Mouse (Mus musculus) kidney, postnatal 25 days (tissue): ENCODE results near the gene Extl1.
A peak's percentile ranks its signal among the peaks of the same experiment; 100 is the strongest.

Experiments used
- DNase-seq, 2 experiments: peaks; one replicate each; pipeline ENCODE4 v3.0.0; 2021; ENCODE audit warnings: mixed read lengths in 2 of 2

The Extl1 gene

GRCm38 (mm10) chr4:134388397-134388796, 4.7 kb upstream of the Extl1 start:
- DNase-seq = peak; percentile 77 to 89

GRCm38 (mm10) chr4:134387268-134387667, 3.6 kb upstream of the Extl1 start:
- peak; percentile 48 to 49 for DNase-seq

GRCm38 (mm10) chr4:134379510-134379909, 4.1 kb downstream of the Extl1 start:
- DNase-seq = no peak

GRCm38 (mm10) chr4:134378089-134378615, 5.5 kb downstream of the Extl1 start:
- no peak for DNase-seq

- no peak for DNase-seq
Measured at GRCm38 (mm10) chr4:134374306-134374705, 9.3 kb downstream of the Extl1 start.

GRCm38 (mm10) chr4:134373295-134373694, 10.4 kb downstream of the Extl1 start:
- DNase-seq = no peak

GRCm38 (mm10) chr4:134372294-134372747, 11.3 kb downstream of the Extl1 start:
- DNase-seq = peak; percentile 88 to 95

GRCm38 (mm10) chr4:134371316-134371855, 12.3 kb downstream of the Extl1 start:
- no peak for DNase-seq

GRCm38 (mm10) chr4:134370649-134371221, 12.9 kb downstream of the Extl1 start:
- DNase-seq = no peak

GRCm38 (mm10) chr4:134365280-134365679, 18.4 kb downstream of the Extl1 start:
- DNase-seq = no peak

GRCm38 (mm10) chr4:134362586-134362985, 21.1 kb downstream of the Extl1 start:
- peak; percentile 57 to 73 for DNase-seq

GRCm38 (mm10) chr4:134362124-134362523, 21.5 kb downstream of the Extl1 start:
- no peak for DNase-seq

GRCm38 (mm10) chr4:134361215-134361614, 22.4 kb downstream of the Extl1 start:
- DNase-seq = no peak

GRCm38 (mm10) chr4:134359649-134360048, 24.0 kb downstream of the Extl1 start:
- no peak for DNase-seq

GRCm38 (mm10) chr4:134357461-134357771, 26.2 kb downstream of the Extl1 start:
- DNase-seq = peak in 1 of 2 experiments; percentile 44

GRCm38 (mm10) chr4:134356591-134357460, 26.8 kb downstream of the Extl1 start:
- DNase-seq = peak; percentile 86 to 92

- DNase-seq = peak; percentile 89 to 95
Measured at GRCm38 (mm10) chr4:134355841-134356452, 27.7 kb downstream of the Extl1 start.

- peak; percentile 33 to 66 for DNase-seq
Measured at GRCm38 (mm10) chr4:134353527-134354409, 29.9 kb downstream of the Extl1 start.

GRCm38 (mm10) chr4:134352929-134353328, 30.7 kb downstream of the Extl1 start:
- no peak for DNase-seq

GRCm38 (mm10) chr4:134352261-134352707, 31.4 kb downstream of the Extl1 start:
- no peak for DNase-seq

- peak; percentile 41 to 69 for DNase-seq
Measured at GRCm38 (mm10) chr4:134351329-134352260, 32.1 kb downstream of the Extl1 start.
